Mouse (Mus musculus) macrophage (primary cell): ENCODE results near the gene Emilin1. TPM values are rescaled to one million over a fixed set of nuclear protein-coding genes. Genes with fewer than 3 reads are reported as not detected.

Source experiments
- H3K27ac ChIP-seq: fragments of 350-480 bp; formaldehyde crosslinking; 2 replicates; pipeline ENCODE4 v1.9.0; 2021
- H3K36me3 ChIP-seq: fragments of 350-480 bp; formaldehyde crosslinking; 2 replicates; pipeline ENCODE4 v1.9.0; 2021; ENCODE audit errors: inconsistent target
- H3K4me3 ChIP-seq: fragments of 350-480 bp; formaldehyde crosslinking; 2 replicates; pipeline ENCODE4 v1.9.0; 2021; ENCODE audit errors: inconsistent target
- H3K79me2 ChIP-seq: fragments of 350-480 bp; formaldehyde crosslinking; 2 replicates; pipeline ENCODE4 v1.9.0; 2021; ENCODE audit errors: inconsistent target
- WGBS: methylation state at CpG from one replicate; pipeline ENCODE4 v1.1.7; 2026; ENCODE audit warnings: inconsistent platforms; ENCODE audit not compliant: missing documents; 5-methylcytosine and 5-hydroxymethylcytosine counted together
- polyA plus RNA-seq: library from polyadenylated mRNA; stranded (reverse); fragments of 250-400 nt; gene quantifications from 3 replicates; pipeline ENCODE4 v1.2.4, GENCODE M21; 2018; ENCODE audit warnings: inconsistent platforms

Gene Emilin1
- polyA plus RNA-seq, 1 experiment from 2014 or later = 21.8 TPM

- 24% methylated on average over 5 of the region's 5 CpGs for WGBS
- Histone ChIP-seq H3K4me3 (peak overlapping the region; percentile 69), H3K27ac (no peak overlapping the region)
These were observed 26.5 kb upstream of the Emilin1 start for GRCm38 (mm10) chr5:30886731-30887130.

GRCm38 (mm10) chr5:30887331-30887761, 25.9 kb upstream of the Emilin1 start:
- H3K4me3 ChIP-seq = peak overlapping the region; percentile 69
- no peaks in the 10 kb centered on the region for H3K79me2 ChIP-seq
- WGBS = 2% methylated on average over 19 of the region's 19 CpGs
- peak overlapping the region; percentile 17; the same call in 1 of the 2 replicates for H3K27ac ChIP-seq
- H3K36me3 ChIP-seq = 0 out of 2 replicates have a peak, but pooled peaks cover 5% of the 10 kb centered on the region

More at GRCm38 (mm10) chr5:30886731-30887130, 26.5 kb upstream of the Emilin1 start:
- H3K79me2 ChIP-seq = no peaks in the 10 kb centered on the region
- H3K36me3 ChIP-seq = no peaks in the 10 kb centered on the region

GRCm38 (mm10) chr5:30887858-30888336, 25.3 kb upstream of the Emilin1 start:
- peak overlapping the region; percentile 69 for H3K4me3 ChIP-seq
- H3K79me2 ChIP-seq = no peaks in the 10 kb centered on the region
- WGBS = under 1% methylated on average over 28 of the region's 28 CpGs
- H3K36me3 ChIP-seq = peaks cover 10% of the 10 kb centered on the region; the same call in 1 of the 2 replicates
- peak overlapping the region; percentile 21; the same call in 1 of the 2 replicates for H3K27ac ChIP-seq

- H3K4me3 ChIP-seq = peak within 1 kb of the TSS; percentile 69
- under 1% methylated on average over 42 of the region's 42 CpGs for WGBS
- H3K36me3 ChIP-seq = peaks cover 16% of the 10 kb centered on the region; the same call in 1 of the 2 replicates
- peak within 1 kb of the TSS; percentile 21; the same call in 1 of the 2 replicates for H3K27ac ChIP-seq
- H3K79me2 ChIP-seq = no peaks in the 10 kb centered on the region
These were observed 24.7 kb upstream of the Emilin1 start, which contains the start of gene Agbl5 for GRCm38 (mm10) chr5:30888337-30889087. Gene Agbl5 (plus strand): TSS chr5:30888694.

GRCm38 (mm10) chr5:30889088-30889754, 24.0 kb upstream of the Emilin1 start:
- WGBS = 5% methylated on average over 38 of the region's 42 CpGs

GRCm38 (mm10) chr5:30890375-30890774, 22.8 kb upstream of the Emilin1 start:
- no peak overlapping the region for H3K27ac ChIP-seq
- WGBS = 91% methylated on average over 7 of the region's 7 CpGs
- peaks cover 16% of the 10 kb centered on the region; the same call in 1 of the 2 replicates for H3K36me3 ChIP-seq
- H3K79me2 ChIP-seq = no peaks in the 10 kb centered on the region; the same call in 1 of the 2 replicates
- H3K4me3 ChIP-seq = no peak overlapping the region

More at GRCm38 (mm10) chr5:30889088-30889754, 24.0 kb upstream of the Emilin1 start:
- no peak overlapping the region for H3K27ac ChIP-seq
- peak overlapping the region; percentile 69 for H3K4me3 ChIP-seq
- peaks cover 16% of the 10 kb centered on the region; the same call in 1 of the 2 replicates for H3K36me3 ChIP-seq
- H3K79me2 ChIP-seq = no peaks in the 10 kb centered on the region

GRCm38 (mm10) chr5:30901860-30902259, 11.3 kb upstream of the Emilin1 start:
- WGBS = 100% methylated on average over 5 of the region's 5 CpGs
- peaks cover 75% of the 10 kb centered on the region for H3K79me2 ChIP-seq
- H3K27ac ChIP-seq = no peak overlapping the region
- H3K4me3 ChIP-seq = no peak overlapping the region
- peaks cover 8% of the 10 kb centered on the region; the same call in 1 of the 2 replicates for H3K36me3 ChIP-seq

GRCm38 (mm10) chr5:30907413-30908059, 5.7 kb upstream of the Emilin1 start, which contains the start of gene Ost4:
Gene Ost4 (minus strand): TSS chr5:30907788.
- H3K27ac ChIP-seq = peak within 1 kb of the TSS; percentile 69
- H3K36me3 ChIP-seq = peaks cover 8% of the 10 kb centered on the region; the same call in 1 of the 2 replicates
- under 1% methylated on average over 58 of the region's 58 CpGs for WGBS

GRCm38 (mm10) chr5:30908426-30909299, 4.5 kb upstream of the Emilin1 start:
- H3K79me2 ChIP-seq = peaks cover 43% of the 10 kb centered on the region
- H3K36me3 ChIP-seq = peaks cover 8% of the 10 kb centered on the region; the same call in 1 of the 2 replicates
- H3K27ac ChIP-seq = no peak overlapping the region
- 69% methylated on average over 13 of the region's 13 CpGs for WGBS
- peak overlapping the region; percentile 31; the same call in 1 of the 2 replicates for H3K4me3 ChIP-seq

More at GRCm38 (mm10) chr5:30907413-30908059, 5.7 kb upstream of the Emilin1 start, which contains the start of gene Ost4:
- Histone ChIP-seq H3K4me3 (peak within 1 kb of the TSS; percentile 98), H3K79me2 (peaks cover 50% of the 10 kb centered on the region)

- H3K27ac ChIP-seq = no peak overlapping the region
- WGBS = 72% methylated on average over 7 of the region's 7 CpGs
- H3K4me3 ChIP-seq = no peak overlapping the region
- H3K36me3 ChIP-seq = peaks cover 3% of the 10 kb centered on the region; the same call in 1 of the 2 replicates
- H3K79me2 ChIP-seq = peaks cover 43% of the 10 kb centered on the region
These were observed 3.9 kb upstream of the Emilin1 start for GRCm38 (mm10) chr5:30909300-30909659.

- WGBS = 98% methylated on average over 7 of the region's 7 CpGs
- Histone ChIP-seq H3K79me2 (peaks cover 43% of the 10 kb centered on the region), H3K4me3 (no peak overlapping the region), H3K36me3 (peaks cover 3% of the 10 kb centered on the region; the same call in 1 of the 2 replicates), H3K27ac (no peak overlapping the region)
These were observed 3.3 kb upstream of the Emilin1 start for GRCm38 (mm10) chr5:30909863-30910262.

GRCm38 (mm10) chr5:30910481-30910880, 2.7 kb upstream of the Emilin1 start:
- peaks cover 41% of the 10 kb centered on the region for H3K79me2 ChIP-seq
- no peak overlapping the region for H3K4me3 ChIP-seq
- 0 out of 2 replicates have a peak, but pooled peaks cover 3% of the 10 kb centered on the region for H3K36me3 ChIP-seq
- no peak overlapping the region for H3K27ac ChIP-seq

- Histone ChIP-seq H3K36me3 (no peaks in the 10 kb centered on the region; the same call in 1 of the 2 replicates), H3K27ac (peak overlapping the region; percentile 88), H3K4me3 (no peak overlapping the region), H3K79me2 (peaks cover 26% of the 10 kb centered on the region)
- WGBS = 73% methylated on average over 5 of the region's 5 CpGs
These were observed 1.0 kb upstream of the Emilin1 start for GRCm38 (mm10) chr5:30912156-30912555.
